Mouse (Mus musculus) gastrocnemius, adult 8-10 months (tissue): ENCODE data around the gene Jazf1. TPM values are rescaled to one million over a fixed set of nuclear protein-coding genes. Genes with fewer than 3 reads are reported as not detected.

Source experiments
- DNase-seq, 2 experiments: peaks; one replicate each; pipeline ENCODE4 v3.0.0; 2022; ENCODE audit warnings: low spot score in 2 of 2
- total RNA-seq, 4 experiments: library from RNA; stranded (reverse); gene quantifications; 2 replicates each; pipeline ENCODE4 v1.2.4; 2022

The Jazf1 gene
- total RNA-seq, 4 experiments from 2014 or later: 0.17 to 0.68 (median 0.29) TPM

DNA sequence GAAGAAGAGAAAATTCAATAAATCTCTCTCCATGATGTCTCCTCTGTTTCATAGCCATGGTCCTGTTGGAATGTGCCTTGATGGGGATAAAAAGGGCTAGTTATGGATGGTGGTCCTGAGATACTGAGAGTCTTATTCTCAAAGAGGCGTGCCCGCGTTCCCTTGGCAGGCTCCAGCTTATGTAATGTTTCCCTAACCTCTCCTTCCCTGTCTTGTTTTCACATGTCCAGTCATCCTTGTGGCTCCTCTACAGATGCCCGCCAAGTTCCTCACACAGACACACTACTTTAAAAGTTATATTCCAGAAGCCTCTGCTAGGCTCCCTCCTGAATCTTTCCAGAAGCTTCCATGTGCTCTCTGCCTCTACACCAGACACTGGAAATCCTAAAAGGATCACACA lies 151.0 kb downstream of the Jazf1 start:
- no peak for DNase-seq

DNA sequence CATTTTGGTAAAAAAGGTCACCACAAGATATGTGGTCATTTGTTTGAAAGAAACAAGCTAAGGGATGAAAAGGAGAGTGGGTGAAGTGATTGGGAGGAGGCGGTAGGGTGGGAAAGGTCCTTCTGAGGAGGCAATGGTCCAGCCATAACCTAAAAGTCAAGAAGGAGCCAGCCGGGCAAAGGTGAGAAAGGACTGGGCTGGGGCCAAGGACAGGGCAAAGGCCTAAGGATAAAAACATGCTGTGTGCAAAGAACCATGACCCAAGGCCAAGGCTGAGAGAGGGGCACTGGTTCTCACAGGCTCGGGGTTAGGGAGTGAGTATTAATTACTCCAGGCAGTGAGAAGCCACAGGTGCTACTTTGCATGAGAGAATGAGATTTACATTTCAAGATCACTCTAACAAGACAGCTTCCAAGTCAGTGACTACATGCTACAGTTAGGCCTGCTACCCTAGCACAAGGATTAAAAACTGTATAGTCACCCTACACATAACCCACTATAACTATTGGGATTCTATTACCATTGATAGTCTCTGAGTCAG lies 151.5 kb downstream of the Jazf1 start:
- no peak for DNase-seq

GRCm38 (mm10) chr6:52914921-52915320 lies 153.5 kb downstream of the Jazf1 start:
- DNase-seq: no peak

DNA sequence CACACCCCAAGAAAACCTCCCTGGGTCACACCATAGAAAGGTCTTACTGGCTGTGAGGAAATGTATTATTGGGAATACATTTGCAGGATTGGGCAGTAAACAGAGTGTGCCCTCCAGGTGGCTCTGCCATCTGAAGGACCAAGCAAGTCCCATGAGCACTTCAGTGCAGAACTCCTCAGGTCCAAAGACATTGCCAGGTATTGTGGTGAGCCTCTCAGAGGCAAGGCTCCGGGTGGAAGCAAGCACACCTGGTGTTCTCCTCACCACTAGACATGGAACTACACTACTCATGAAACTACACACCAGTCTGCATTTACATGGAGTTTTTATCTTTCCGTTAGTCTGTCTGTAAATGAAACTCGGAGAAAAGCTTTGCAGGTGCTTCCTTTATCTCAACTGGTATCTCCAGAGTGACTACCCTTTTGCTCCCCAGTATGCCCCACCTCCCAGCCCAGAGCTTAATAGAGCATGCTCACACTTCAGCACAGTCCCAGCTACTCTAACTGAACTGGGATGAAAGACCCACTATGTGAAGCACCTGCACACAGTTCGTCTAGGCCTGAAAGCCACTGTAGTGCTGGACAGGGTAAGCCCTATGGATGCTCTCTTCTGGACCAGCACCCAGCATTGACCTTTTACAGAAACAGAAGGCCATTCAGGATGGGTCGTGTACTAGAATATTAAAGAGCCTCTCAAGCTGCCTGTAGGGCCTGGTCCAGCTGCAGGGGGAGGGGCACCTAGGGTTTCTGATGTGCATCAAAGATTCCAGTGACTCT lies 156.1 kb downstream of the Jazf1 start:
- DNase-seq: no peak

DNA sequence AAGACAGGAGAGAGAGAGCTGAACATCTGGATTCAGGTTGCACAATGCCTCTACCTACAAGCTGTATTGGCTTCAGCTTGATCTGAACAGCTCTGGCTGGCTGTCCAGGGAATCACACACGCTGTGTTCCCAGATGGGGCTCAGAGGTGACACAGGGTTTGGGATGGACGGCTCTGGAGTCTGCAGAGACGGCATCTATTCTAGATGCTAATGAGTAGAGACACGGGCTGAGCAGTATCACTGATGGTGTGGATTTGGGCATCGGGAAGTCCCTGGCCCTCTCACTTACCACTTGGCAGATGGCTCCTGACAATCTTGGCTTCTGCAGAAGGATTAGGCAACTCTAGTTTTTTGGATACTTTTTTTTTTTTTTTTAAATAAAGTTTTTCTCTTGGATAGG lies 161.6 kb downstream of the Jazf1 start:
- DNase-seq: peak in 1 of 2 experiments; percentile 17

GRCm38 (mm10) chr6:52905100-52905499 lies 163.3 kb downstream of the Jazf1 start:
- no peak for DNase-seq

DNA sequence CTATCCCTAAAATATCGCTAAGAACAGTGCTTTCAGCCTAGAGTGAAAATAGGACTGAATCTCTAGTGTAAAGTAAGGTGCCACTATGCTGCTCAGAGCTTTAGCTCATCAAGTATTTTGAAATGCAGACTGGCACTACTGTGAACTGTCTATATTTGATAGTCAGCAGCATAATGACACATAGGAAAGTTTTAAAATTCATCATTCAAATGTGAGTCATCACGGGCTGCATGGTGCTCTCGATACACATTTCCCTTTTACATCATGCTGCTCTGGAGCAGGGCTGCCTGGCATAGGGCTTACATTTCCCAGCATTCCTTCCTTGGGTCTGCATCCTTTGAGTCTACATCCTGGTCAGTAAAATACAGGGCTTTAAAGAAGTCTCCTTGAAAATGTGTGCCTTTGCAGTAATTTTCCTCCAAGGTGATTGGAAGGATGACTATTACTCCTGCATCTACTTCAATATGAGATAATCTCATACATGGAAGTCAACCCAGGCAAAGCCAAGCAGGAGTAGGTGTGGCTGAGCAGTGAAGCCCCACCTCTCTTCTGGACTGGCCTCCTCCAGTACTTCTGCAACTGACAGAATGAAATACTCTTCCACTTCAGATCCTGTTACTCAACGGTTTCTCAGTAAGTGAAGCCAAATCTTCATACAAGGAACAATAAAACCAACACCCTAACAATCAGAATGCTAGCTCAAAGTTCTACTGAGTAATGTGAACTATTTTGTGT lies 165.0 kb downstream of the Jazf1 start:
- no peak for DNase-seq

GRCm38 (mm10) chr6:52899574-52900245 lies 168.7 kb downstream of the Jazf1 start:
- DNase-seq: no peak

- DNase-seq: no peak
These were observed 173.4 kb downstream of the Jazf1 start for GRCm38 (mm10) chr6:52895075-52895474.

GRCm38 (mm10) chr6:52894501-52894823 lies 174.0 kb downstream of the Jazf1 start:
- no peak for DNase-seq

DNA sequence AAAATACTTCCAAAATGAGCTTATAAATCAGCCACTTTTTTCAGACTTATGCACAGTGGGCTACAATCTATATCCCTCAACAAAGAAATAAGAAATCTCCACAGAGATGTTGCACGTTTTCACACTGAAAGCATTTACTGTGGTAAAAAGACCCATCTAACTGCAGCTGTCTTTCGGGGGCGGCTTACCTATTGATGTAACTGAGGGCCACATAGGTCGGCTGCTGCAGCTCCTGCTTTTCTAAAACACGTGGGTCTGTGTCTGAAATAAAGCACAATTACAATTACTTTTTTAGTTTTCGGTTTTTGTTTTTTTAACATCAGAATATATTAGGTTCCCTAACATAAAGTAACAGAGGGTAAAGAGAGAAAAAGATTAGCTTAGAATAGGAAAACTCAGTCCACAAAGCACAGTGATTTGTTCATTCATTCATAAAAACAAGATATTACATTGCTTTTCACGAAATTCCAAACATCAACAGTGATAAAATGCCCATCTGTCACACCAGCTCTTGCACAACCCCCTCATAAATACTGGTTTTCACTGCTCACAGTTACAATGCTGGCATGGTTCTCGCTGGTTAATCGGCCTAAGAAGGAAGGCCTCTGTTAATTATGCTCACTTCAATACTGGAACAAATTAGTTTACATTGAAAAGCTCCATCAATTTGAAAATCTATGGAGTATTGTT lies 174.5 kb downstream of the Jazf1 start:
- DNase-seq: no peak

DNA sequence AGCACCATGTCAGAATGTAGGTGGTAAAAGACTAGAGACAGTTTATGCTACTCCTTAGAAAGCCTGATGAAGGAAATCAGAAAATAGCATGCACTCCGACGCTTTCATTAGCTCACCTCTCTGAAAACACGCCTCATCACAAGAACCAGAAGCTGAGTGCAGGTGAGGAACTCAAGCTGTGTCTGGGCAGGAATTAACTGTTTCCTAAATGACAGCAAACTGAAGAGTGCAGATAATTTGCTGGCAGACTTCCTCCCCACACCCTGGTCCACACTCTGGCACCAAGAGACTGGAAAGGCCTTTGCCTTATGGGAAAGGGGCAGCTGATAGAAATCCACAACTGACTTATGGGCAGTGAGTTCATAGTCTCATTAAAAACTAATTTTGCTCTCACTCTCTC lies 175.5 kb downstream of the Jazf1 start:
- no peak for DNase-seq

- no peak for DNase-seq
These were observed 180.8 kb downstream of the Jazf1 start for GRCm38 (mm10) chr6:52887541-52888203.

DNA sequence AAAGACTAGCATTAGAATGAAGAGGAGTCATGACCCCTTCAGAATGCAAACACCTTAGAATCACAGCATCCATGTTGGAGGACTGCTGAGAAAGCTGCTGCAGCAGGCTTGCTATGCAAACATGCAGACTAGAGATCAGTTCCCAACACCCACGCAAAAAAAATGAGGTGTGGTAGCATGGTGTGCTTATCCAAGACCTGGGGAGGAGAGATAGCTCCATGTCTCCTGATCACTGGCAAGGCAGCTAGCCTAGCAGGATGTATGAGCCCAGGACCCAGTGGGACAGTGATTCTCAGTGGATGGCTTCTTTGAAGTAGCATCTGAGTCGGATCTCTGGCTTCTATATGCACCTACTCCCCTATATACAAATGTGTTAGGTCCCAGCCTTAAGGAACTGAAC lies 184.7 kb downstream of the Jazf1 start:
- no peak for DNase-seq

GRCm38 (mm10) chr6:52877176-52877575 lies 191.3 kb downstream of the Jazf1 start:
- DNase-seq: no peak

DNA sequence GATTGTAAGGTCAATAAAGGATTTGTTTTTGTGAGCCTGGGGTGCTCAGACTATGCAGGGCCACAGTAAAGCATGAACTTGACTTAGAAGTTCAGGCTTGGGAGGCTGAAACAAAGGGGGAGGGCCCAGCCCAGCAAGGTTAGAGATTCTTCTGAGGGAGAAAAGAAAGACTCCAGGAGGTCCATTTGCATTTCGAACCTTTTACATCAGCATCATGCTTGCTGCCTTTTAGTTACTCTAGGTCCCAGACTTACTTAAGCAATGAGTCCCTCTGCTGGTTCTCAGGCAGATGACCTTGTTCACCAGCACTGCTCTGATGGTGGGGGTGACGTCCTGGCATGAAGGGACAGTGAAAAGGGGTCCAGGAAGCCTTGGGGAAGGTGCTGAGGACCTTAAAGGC lies 197.1 kb downstream of the Jazf1 start:
- no peak for DNase-seq

DNA sequence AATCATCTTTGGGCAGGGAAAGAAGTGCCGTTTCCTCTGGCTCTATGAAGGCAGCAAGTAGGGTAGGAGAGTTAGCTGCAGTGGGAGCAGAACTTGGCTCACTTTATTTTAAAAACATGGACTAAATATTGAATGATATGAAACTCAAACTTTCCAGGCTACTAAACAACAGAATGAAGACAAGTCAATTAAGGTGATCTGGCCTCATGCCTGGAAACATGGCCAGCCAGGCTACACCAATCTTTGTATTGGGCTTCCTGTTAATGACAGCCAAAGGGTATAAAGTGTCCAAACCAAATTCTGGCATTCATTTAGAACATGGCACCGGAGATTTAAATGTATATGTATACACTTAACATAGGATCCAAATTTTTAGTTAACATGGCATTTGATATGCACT lies 199.2 kb downstream of the Jazf1 start:
- peak in 1 of 2 experiments; percentile 10 for DNase-seq

GRCm38 (mm10) chr6:52868352-52868751 lies 200.1 kb downstream of the Jazf1 start:
- DNase-seq: no peak

DNA sequence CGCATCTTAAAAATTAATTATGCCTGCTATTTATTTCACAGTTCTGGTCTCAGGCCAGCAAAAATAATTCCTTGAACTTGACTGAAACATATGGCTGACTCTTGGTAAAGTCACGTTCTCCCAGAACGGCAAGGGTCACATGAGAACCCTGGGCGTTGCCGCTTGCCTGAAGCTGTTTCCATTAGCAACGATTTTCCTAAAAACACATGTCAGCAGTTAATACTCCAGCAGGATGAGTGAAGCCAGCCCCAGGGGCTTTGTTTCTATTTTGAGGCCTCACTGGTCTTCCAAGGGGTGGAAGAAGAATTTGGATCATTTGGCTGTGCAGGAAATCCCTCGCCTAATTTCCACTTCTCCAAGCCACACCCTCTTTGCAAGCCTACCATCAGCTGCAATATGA lies 206.5 kb downstream of the Jazf1 start:
- DNase-seq: peak; percentile 46 to 74

GRCm38 (mm10) chr6:52861186-52861820 lies 207.1 kb downstream of the Jazf1 start:
- DNase-seq: no peak

DNA sequence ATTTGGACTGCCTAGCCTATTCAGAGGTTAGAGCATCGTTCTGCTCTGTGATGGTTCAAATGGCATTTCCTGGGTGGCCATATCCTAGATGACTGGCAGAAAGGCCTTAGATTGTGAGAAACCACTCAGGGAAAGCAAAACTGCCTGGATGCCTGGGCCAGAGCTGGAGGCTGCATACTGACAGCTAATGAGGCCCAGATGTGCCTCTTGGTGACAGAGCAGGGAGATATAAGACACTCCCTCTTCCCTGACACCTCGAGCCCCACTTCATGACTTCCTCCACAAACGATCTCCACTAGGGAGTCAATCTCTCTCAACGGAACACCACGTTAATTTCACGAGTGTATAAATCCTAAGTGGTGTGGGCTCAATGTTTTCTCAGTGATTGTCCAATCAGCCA lies 207.7 kb downstream of the Jazf1 start:
- DNase-seq: no peak
